Mouse (Mus musculus) cerebral cortex, adult 2 months (tissue): Measurements from ENCODE around the gene Psmb2.

Experiments used
- WGBS: fragments of 180-500 bp; shearing (Covaris S2); methylation state at CpG from one replicate; pipeline ENCODE4 v1.1.7; 2018; 5-methylcytosine and 5-hydroxymethylcytosine counted together

Gene Psmb2

GRCm38 (mm10) chr4:126752608-126753141 lies 75.2 kb downstream of the Psmb2 start:
- under 1% methylated on average over 23 of the region's 23 CpGs for WGBS

GRCm38 (mm10) chr4:126753268-126754230 lies 76.1 kb downstream of the Psmb2 start, which contains the start of the genes Ncdn and AU040320:
Ncdn (minus strand) TSS chr4:126753438.
AU040320 (plus strand) TSS chr4:126753544.
- WGBS, result under 1% methylated on average over 71 of the region's 71 CpGs

GRCm38 (mm10) chr4:126754231-126754611 lies 76.8 kb downstream of the Psmb2 start:
- whole genome bisulfite sequencing, result 1% methylated on average over 12 of the region's 12 CpGs

- 32% methylated on average over 12 of the region's 12 CpGs for WGBS
Measured at GRCm38 (mm10) chr4:126754736-126755374, 77.4 kb downstream of the Psmb2 start.

GRCm38 (mm10) chr4:126756766-126757165 lies 79.3 kb downstream of the Psmb2 start:
- 34% methylated on average over 4 of the region's 4 CpGs for WGBS

- 67% methylated on average over 5 of the region's 5 CpGs for WGBS
Measured at GRCm38 (mm10) chr4:126758299-126758698, 80.9 kb downstream of the Psmb2 start.
